Mouse (Mus musculus): ENCODE results near the gene Tmed9. TPM values are rescaled to one million over a fixed set of nuclear protein-coding genes. Genes with fewer than 3 reads are reported as not detected.
A peak's percentile ranks its signal among the peaks of the same experiment; 100 is the strongest.

The Tmed9 gene
- polyA plus RNA-seq, 1 experiment = 36.5 TPM

GRCm38 (mm10) chr13:55535191-55535590, 38.3 kb upstream of the Tmed9 start:
- Histone ChIP-seq H3K4me1 (ENCODE audit: control insufficient read depth, insufficient read depth, low read length) (peaks cover 9% of the 10 kb centered on the region), H3K4me3 (ENCODE audit: control insufficient read depth, low read depth, low read length) (peak overlapping the region; percentile 92), H3K27ac (ENCODE audit: control insufficient read depth, insufficient read depth, low read depth, low read length) (no peak overlapping the region), H3K36me3 (ENCODE audit: control insufficient read depth, insufficient read depth, low read length) (peaks cover 3% of the 10 kb centered on the region), H3K27me3 (ENCODE audit: control insufficient read depth, insufficient read depth, low read length) (no peaks in the 10 kb centered on the region)
- no peak for TF ChIP-seq CTCF (IDR thresholded peaks at IDR 0.05; ENCODE audit: control insufficient read depth, insufficient read depth, insufficient replicate concordance, low read depth, low read length)
- no peak for TF ChIP-seq POLR2A (IDR thresholded peaks at IDR 0.05; ENCODE audit: control insufficient read depth, low read depth, low read length)

GRCm38 (mm10) chr13:55535796-55536193, 37.7 kb upstream of the Tmed9 start:
- no peaks in the 10 kb centered on the region for H3K27me3 ChIP-seq (ENCODE audit: control insufficient read depth, insufficient read depth, low read length)
- TF ChIP-seq CTCF (IDR thresholded peaks at IDR 0.05; ENCODE audit: control insufficient read depth, insufficient read depth, insufficient replicate concordance, low read depth, low read length) = no peak
- TF ChIP-seq POLR2A (IDR thresholded peaks at IDR 0.05; ENCODE audit: control insufficient read depth, low read depth, low read length) = no peak
- H3K36me3 ChIP-seq (ENCODE audit: control insufficient read depth, insufficient read depth, low read length) = peaks cover 3% of the 10 kb centered on the region
- H3K4me1 ChIP-seq (ENCODE audit: control insufficient read depth, insufficient read depth, low read length) = peaks cover 9% of the 10 kb centered on the region
- peak overlapping the region; percentile 92 for H3K4me3 ChIP-seq (ENCODE audit: control insufficient read depth, low read depth, low read length)
- H3K27ac ChIP-seq (ENCODE audit: control insufficient read depth, insufficient read depth, low read depth, low read length) = peak overlapping the region; percentile 80

- TF ChIP-seq POLR2A (IDR thresholded peaks at IDR 0.05; ENCODE audit: control insufficient read depth, low read depth, low read length) (peak; percentile 55), CTCF (IDR thresholded peaks at IDR 0.05; ENCODE audit: control insufficient read depth, insufficient read depth, insufficient replicate concordance, low read depth, low read length) (peak; percentile 69)
- Histone ChIP-seq H3K4me3 (ENCODE audit: control insufficient read depth, low read depth, low read length) (peak within 1 kb of the TSS; percentile 92), H3K36me3 (ENCODE audit: control insufficient read depth, insufficient read depth, low read length) (peaks cover 3% of the 10 kb centered on the region), H3K27me3 (ENCODE audit: control insufficient read depth, insufficient read depth, low read length) (no peaks in the 10 kb centered on the region), H3K4me1 (ENCODE audit: control insufficient read depth, insufficient read depth, low read length) (peaks cover 9% of the 10 kb centered on the region), H3K27ac (ENCODE audit: control insufficient read depth, insufficient read depth, low read depth, low read length) (peak within 1 kb of the TSS; percentile 80)
These were observed 37.0 kb upstream of the Tmed9 start, which contains the start of gene Ddx41 for GRCm38 (mm10) chr13:55536194-55537175. Gene Ddx41, minus strand, starts transcription at chr13:55536658.

- peaks cover 2% of the 10 kb centered on the region; the same call in 1 of the 2 replicates for H3K4me1 ChIP-seq (ENCODE audit: control insufficient read depth, insufficient read depth, low read length)
- no peaks in the 10 kb centered on the region; the same call in 1 of the 2 replicates for H3K36me3 ChIP-seq (ENCODE audit: control insufficient read depth, insufficient read depth, low read length)
- H3K27me3 ChIP-seq (ENCODE audit: control insufficient read depth, insufficient read depth, low read length) = no peaks in the 10 kb centered on the region
- no peak overlapping the region for H3K27ac ChIP-seq (ENCODE audit: control insufficient read depth, insufficient read depth, low read depth, low read length)
- TF ChIP-seq CTCF (IDR thresholded peaks at IDR 0.05; ENCODE audit: control insufficient read depth, insufficient read depth, insufficient replicate concordance, low read depth, low read length) (no peak), POLR2A (IDR thresholded peaks at IDR 0.05; ENCODE audit: control insufficient read depth, low read depth, low read length) (no peak)
- no peak overlapping the region for H3K4me3 ChIP-seq (ENCODE audit: control insufficient read depth, low read depth, low read length)
These were observed 32.6 kb upstream of the Tmed9 start for GRCm38 (mm10) chr13:55540933-55541332.

- Histone ChIP-seq H3K4me3 (ENCODE audit: control insufficient read depth, low read depth, low read length) (no peak overlapping the region), H3K27me3 (ENCODE audit: control insufficient read depth, insufficient read depth, low read length) (no peaks in the 10 kb centered on the region), H3K27ac (ENCODE audit: control insufficient read depth, insufficient read depth, low read depth, low read length) (no peak overlapping the region), H3K36me3 (ENCODE audit: control insufficient read depth, insufficient read depth, low read length) (no peaks in the 10 kb centered on the region; the same call in 1 of the 2 replicates), H3K4me1 (ENCODE audit: control insufficient read depth, insufficient read depth, low read length) (no peaks in the 10 kb centered on the region)
- TF ChIP-seq CTCF (IDR thresholded peaks at IDR 0.05; ENCODE audit: control insufficient read depth, insufficient read depth, insufficient replicate concordance, low read depth, low read length) (no peak), POLR2A (IDR thresholded peaks at IDR 0.05; ENCODE audit: control insufficient read depth, low read depth, low read length) (no peak)
These were observed 30.6 kb upstream of the Tmed9 start for GRCm38 (mm10) chr13:55542891-55543290.

- Histone ChIP-seq H3K4me1 (ENCODE audit: control insufficient read depth, insufficient read depth, low read length) (no peaks in the 10 kb centered on the region), H3K27me3 (ENCODE audit: control insufficient read depth, insufficient read depth, low read length) (no peaks in the 10 kb centered on the region), H3K27ac (ENCODE audit: control insufficient read depth, insufficient read depth, low read depth, low read length) (no peak overlapping the region), H3K36me3 (ENCODE audit: control insufficient read depth, insufficient read depth, low read length) (no peaks in the 10 kb centered on the region; the same call in 1 of the 2 replicates), H3K4me3 (ENCODE audit: control insufficient read depth, low read depth, low read length) (no peak overlapping the region)
- no peak for TF ChIP-seq POLR2A (IDR thresholded peaks at IDR 0.05; ENCODE audit: control insufficient read depth, low read depth, low read length)
- no peak for TF ChIP-seq CTCF (IDR thresholded peaks at IDR 0.05; ENCODE audit: control insufficient read depth, insufficient read depth, insufficient replicate concordance, low read depth, low read length)
These were observed 30.1 kb upstream of the Tmed9 start for GRCm38 (mm10) chr13:55543447-55543846.

GRCm38 (mm10) chr13:55544792-55545191, 28.7 kb upstream of the Tmed9 start:
- TF ChIP-seq POLR2A (IDR thresholded peaks at IDR 0.05; ENCODE audit: control insufficient read depth, low read depth, low read length) = no peak
- no peak for TF ChIP-seq CTCF (IDR thresholded peaks at IDR 0.05; ENCODE audit: control insufficient read depth, insufficient read depth, insufficient replicate concordance, low read depth, low read length)
- no peaks in the 10 kb centered on the region for H3K27me3 ChIP-seq (ENCODE audit: control insufficient read depth, insufficient read depth, low read length)
- H3K4me1 ChIP-seq (ENCODE audit: control insufficient read depth, insufficient read depth, low read length) = no peaks in the 10 kb centered on the region
- H3K4me3 ChIP-seq (ENCODE audit: control insufficient read depth, low read depth, low read length) = no peak overlapping the region
- H3K36me3 ChIP-seq (ENCODE audit: control insufficient read depth, insufficient read depth, low read length) = no peaks in the 10 kb centered on the region; the same call in 1 of the 2 replicates
- no peak overlapping the region for H3K27ac ChIP-seq (ENCODE audit: control insufficient read depth, insufficient read depth, low read depth, low read length)

Data from testis, adult 2 months (tissue).